Mouse (Mus musculus) embryonic fibroblast, embryonic 13.5 days (primary cell): Measurements from ENCODE around the gene Erf.

ENCODE experiments used
- CTCF ChIP-seq: IDR thresholded peaks from 2 replicates; pipeline ENCODE4 v1.5.1; 2011; ENCODE audit warnings: mild to moderate bottlenecking, control low read depth, low read length, moderate library complexity, borderline replicate concordance; ENCODE audit not compliant: insufficient read depth
- POLR2A ChIP-seq: IDR thresholded peaks from 2 replicates; pipeline ENCODE4 v1.6.1; 2011; ENCODE audit warnings: low read depth, mild to moderate bottlenecking, control low read depth, low read length, moderate library complexity

GRCm38 (mm10) chr7:25232101-25232648, 18.4 kb downstream of the Erf start:
- TF ChIP-seq CTCF (no peak), POLR2A (no peak)
